ENCODE assay signal across 19 mouse cellular contexts in genomic region chr2:134585243-134585642, GRCm38 (mm10). TPM values are rescaled to one million over a fixed set of nuclear protein-coding genes. Genes with fewer than 3 reads are reported as not detected.
"Had no signal": no experiment of that assay in that cellular context is flagged by ENCODE, and none has a peak within 500 bp of the region (broad histone marks: within the 10 kb centered on the region; RNA-seq: fewer than 3 reads in every experiment).

No protein-coding gene starts in this region.

- H3K4me1 ChIP-seq: limb, embryonic 15.5 days; liver, embryonic 12.5 days; neural tube, embryonic 15.5 days had no signal

- DNase-seq: kidney, adult 8-10 months; kidney, postnatal 25 days; layer of hippocampus, postnatal 36 days; lung, embryonic 14.5 days; lung, postnatal 10 days; lung, postnatal 4 days; right cerebral cortex, postnatal 4 days; spleen, adult 18-20 months; thymus, adult 18-20 months; thymus, postnatal 14 days had no signal

- H3K4me2 ChIP-seq: limb, embryonic 15.5 days; liver, embryonic 12.5 days; lung, embryonic 14.5 days; neural tube, embryonic 15.5 days had no signal

- H3K4me3 ChIP-seq: limb, embryonic 15.5 days; liver, embryonic 12.5 days; myocyte; neural tube, embryonic 15.5 days had no signal

- H3K27me3 ChIP-seq: limb, embryonic 15.5 days; liver, embryonic 12.5 days; neural tube, embryonic 15.5 days had no signal

- ATAC-seq: intestine, postnatal 0 days; liver, embryonic 12.5 days had no signal

- H3K27ac ChIP-seq: limb, embryonic 15.5 days; liver, embryonic 12.5 days; neural tube, embryonic 15.5 days had no signal

- H3K9me3 ChIP-seq: limb, embryonic 15.5 days; liver, embryonic 12.5 days; neural tube, embryonic 15.5 days had no signal

- H3K9ac ChIP-seq: limb, embryonic 15.5 days; liver, embryonic 12.5 days; lung, embryonic 14.5 days; neural tube, embryonic 15.5 days had no signal

- H3K36me3 ChIP-seq: limb, embryonic 15.5 days; liver, embryonic 12.5 days; neural tube, embryonic 15.5 days had no signal

RNA-seq across cellular contexts. Expression of gene Hao1, which starts 31.1 kb away (rescaled TPM):
- total RNA-seq: layer of hippocampus, postnatal 36 days; left cerebral cortex, postnatal 36 days; megakaryocyte, adult 5-6 weeks had no signal
- polyA plus RNA-seq: liver, embryonic 12.5 days; lung, embryonic 14.5 days; neural tube, embryonic 11.5 days; neural tube, embryonic 15.5 days; stomach, embryonic 14.5 days had no signal
